Mouse (Mus musculus) erythroblast, embryonic 14.5 days (primary cell): ENCODE results near the gene Adamtsl3.

ENCODE experiments used
- GATA1 ChIP-seq: IDR thresholded peaks from 2 replicates; pipeline ENCODE4 v1.6.1; 2012; ENCODE audit warnings: low read length, inconsistent platforms, mixed read lengths
- TAL1 ChIP-seq: IDR thresholded peaks from 3 replicates; pipeline ENCODE4 v1.6.1; 2012; ENCODE audit warnings: low read length, inconsistent platforms, mixed read lengths

- TF ChIP-seq GATA1, result no peak
- TF ChIP-seq TAL1, result no peak
Measured at GRCm38 (mm10) chr7:82338121-82338520, 2.6 kb downstream of the Adamtsl3 start.
